Mouse (Mus musculus) forebrain, embryonic 14.5 days (tissue): ENCODE measurements around the gene Fam53b. TPM values are rescaled to one million over a fixed set of nuclear protein-coding genes. Genes with fewer than 3 reads are reported as not detected.

Experiments used
- ATAC-seq: fragments of 200-750 bp; cut with Nextera tagmentation; 2 replicates; pipeline ENCODE4 v1.8.0; 2017; ENCODE audit warnings: mild to moderate bottlenecking, moderate library complexity
- DNase-seq: peaks from one replicate; pipeline ENCODE4 v3.0.0-alpha.2; 2015; ENCODE audit warnings: low spot score
- H3K27ac ChIP-seq: fragments of 300-500 bp; sonication (generic); 2 replicates; pipeline ENCODE4 v1.5.1; 2014; ENCODE audit warnings: low read depth, mild to moderate bottlenecking, control low read depth, low read length, moderate library complexity
- H3K27me3 ChIP-seq: fragments of 300-500 bp; sonication (generic); replicated peaks from 2 replicates; pipeline ENCODE4 v1.6.1; 2014; ENCODE audit warnings: low read length, control low read depth, mixed read lengths; ENCODE audit not compliant: control insufficient read depth, insufficient read depth
- H3K36me3 ChIP-seq: fragments of 300-500 bp; sonication (generic); 2 replicates; pipeline ENCODE4 v1.6.1; 2014; ENCODE audit warnings: low read length, control low read depth; ENCODE audit not compliant: control insufficient read depth, insufficient read depth
- H3K4me1 ChIP-seq: fragments of 300-500 bp; sonication (generic); 2 replicates; pipeline ENCODE4 v1.6.1; 2014; ENCODE audit warnings: antibody characterized with exemption, low read length, control low read depth; ENCODE audit not compliant: control insufficient read depth, insufficient read depth
- H3K4me2 ChIP-seq: fragments of 300-500 bp; sonication (generic); 2 replicates; pipeline ENCODE4 v1.6.1; 2014; ENCODE audit warnings: mild to moderate bottlenecking, control low read depth, low read length
- H3K4me3 ChIP-seq: fragments of 300-500 bp; sonication (generic); 2 replicates; pipeline ENCODE4 v1.5.1; 2014; ENCODE audit warnings: low read depth, low read length, control low read depth
- H3K9ac ChIP-seq: fragments of 300-500 bp; sonication (generic); 2 replicates; pipeline ENCODE4 v1.6.1; 2014; ENCODE audit warnings: mild to moderate bottlenecking, low read length, control low read depth, moderate library complexity
- H3K9me3 ChIP-seq: fragments of 300-500 bp; sonication (generic); replicated peaks from 2 replicates; pipeline ENCODE4 v1.6.1; 2016; ENCODE audit warnings: low read length, control low read depth, mixed read lengths; ENCODE audit not compliant: control insufficient read depth
- WGBS: fragments of 180-500 bp; shearing (Covaris S2); extraction: QIAGEN DNeasy Blood & Tissue Kit; methylation state at CpG from one replicate; pipeline ENCODE4 v1.1.7; 2014; 5-methylcytosine and 5-hydroxymethylcytosine counted together
- polyA plus RNA-seq: library from polyadenylated mRNA; unstranded; fragments of >200 nt; fragmentation: Nextera tagmentation; extraction: Ambion mirVana; gene quantifications from 2 replicates; pipeline ENCODE4 v1.2.1, GENCODE M21; 2014

The Fam53b gene
- polyA plus RNA-seq, 1 experiment from 2014 or later = 17.1 TPM

GRCm38 (mm10) chr7:132800868-132801267, 12.8 kb downstream of the Fam53b start:
- Histone ChIP-seq H3K4me3 (no peak overlapping the region), H3K9me3 (no peaks in the 10 kb centered on the region), H3K27me3 (no peaks in the 10 kb centered on the region), H3K36me3 (peaks cover 6% of the 10 kb centered on the region; the same call in 1 of the 2 replicates), H3K9ac (no peak overlapping the region), H3K4me1 (peaks cover 3% of the 10 kb centered on the region; the same call in 1 of the 2 replicates), H3K27ac (no peak overlapping the region), H3K4me2 (no peak overlapping the region)
- no peak for DNase-seq
- WGBS = 85% methylated on average over 10 of the region's 10 CpGs
- no peak for ATAC-seq

- peaks cover 7% of the 10 kb centered on the region; the same call in 1 of the 2 replicates for H3K36me3 ChIP-seq
- no peak overlapping the region for H3K4me3 ChIP-seq
- H3K9me3 ChIP-seq = no peaks in the 10 kb centered on the region
- no peak overlapping the region for H3K9ac ChIP-seq
- WGBS = 92% methylated on average over 5 of the region's 5 CpGs
- H3K4me1 ChIP-seq = no peaks in the 10 kb centered on the region; the same call in 1 of the 2 replicates
- no peak overlapping the region for H3K27ac ChIP-seq
- H3K4me2 ChIP-seq = no peak overlapping the region
- DNase-seq (no peak), ATAC-seq (no peak)
- H3K27me3 ChIP-seq = no peaks in the 10 kb centered on the region
These were observed 14.3 kb downstream of the Fam53b start for GRCm38 (mm10) chr7:132799119-132800016.

GRCm38 (mm10) chr7:132795141-132795540, 18.5 kb downstream of the Fam53b start:
- H3K36me3 ChIP-seq = peaks cover 3% of the 10 kb centered on the region; the same call in 1 of the 2 replicates
- DNase-seq (no peak), ATAC-seq (no peak)
- H3K27ac ChIP-seq = no peak overlapping the region
- no peak overlapping the region for H3K4me3 ChIP-seq
- no peaks in the 10 kb centered on the region for H3K9me3 ChIP-seq
- H3K4me1 ChIP-seq = no peaks in the 10 kb centered on the region
- WGBS = 94% methylated on average over 5 of the region's 5 CpGs
- H3K27me3 ChIP-seq = no peaks in the 10 kb centered on the region
- H3K4me2 ChIP-seq = no peak overlapping the region
- H3K9ac ChIP-seq = no peak overlapping the region

GRCm38 (mm10) chr7:132793467-132793866, 20.2 kb downstream of the Fam53b start:
- no peak overlapping the region for H3K4me3 ChIP-seq
- no peaks in the 10 kb centered on the region for H3K9me3 ChIP-seq
- no peak overlapping the region for H3K9ac ChIP-seq
- H3K36me3 ChIP-seq = peaks cover 3% of the 10 kb centered on the region; the same call in 1 of the 2 replicates
- no peak for DNase-seq
- no peaks in the 10 kb centered on the region for H3K27me3 ChIP-seq
- no peak for ATAC-seq
- H3K27ac ChIP-seq = no peak overlapping the region
- H3K4me1 ChIP-seq = no peaks in the 10 kb centered on the region
- 74% methylated on average over 6 of the region's 6 CpGs for WGBS
- H3K4me2 ChIP-seq = no peak overlapping the region

GRCm38 (mm10) chr7:132790447-132791219, 23.1 kb downstream of the Fam53b start:
- 92% methylated on average over 14 of the region's 14 CpGs for WGBS
- Histone ChIP-seq H3K36me3 (no peaks in the 10 kb centered on the region), H3K4me1 (peaks cover 12% of the 10 kb centered on the region), H3K27ac (no peak overlapping the region), H3K4me2 (no peak overlapping the region), H3K4me3 (no peak overlapping the region), H3K27me3 (no peaks in the 10 kb centered on the region), H3K9ac (no peak overlapping the region), H3K9me3 (no peaks in the 10 kb centered on the region)
- ATAC-seq (no peak), DNase-seq (no peak)

GRCm38 (mm10) chr7:132788826-132789225, 24.9 kb downstream of the Fam53b start:
- H3K27ac ChIP-seq = no peak overlapping the region
- no peaks in the 10 kb centered on the region for H3K9me3 ChIP-seq
- no peaks in the 10 kb centered on the region for H3K36me3 ChIP-seq
- H3K4me2 ChIP-seq = no peak overlapping the region
- no peak overlapping the region for H3K9ac ChIP-seq
- H3K27me3 ChIP-seq = no peaks in the 10 kb centered on the region
- H3K4me1 ChIP-seq = peaks cover 13% of the 10 kb centered on the region
- 97% methylated on average over 13 of the region's 13 CpGs for WGBS
- ATAC-seq (no peak), DNase-seq (no peak)
- H3K4me3 ChIP-seq = no peak overlapping the region

GRCm38 (mm10) chr7:132787496-132788190, 26.0 kb downstream of the Fam53b start:
- 90% methylated on average over 4 of the region's 4 CpGs for WGBS
- Histone ChIP-seq H3K9me3 (no peaks in the 10 kb centered on the region), H3K4me3 (no peak overlapping the region), H3K27me3 (no peaks in the 10 kb centered on the region), H3K27ac (no peak overlapping the region), H3K36me3 (no peaks in the 10 kb centered on the region), H3K9ac (no peak overlapping the region), H3K4me1 (peaks cover 13% of the 10 kb centered on the region), H3K4me2 (no peak overlapping the region)
- ATAC-seq (no peak), DNase-seq (no peak)

GRCm38 (mm10) chr7:132787022-132787421, 26.7 kb downstream of the Fam53b start:
- Histone ChIP-seq H3K4me1 (peaks cover 13% of the 10 kb centered on the region), H3K4me3 (no peak overlapping the region), H3K36me3 (no peaks in the 10 kb centered on the region), H3K9ac (no peak overlapping the region), H3K27ac (no peak overlapping the region), H3K27me3 (no peaks in the 10 kb centered on the region), H3K9me3 (no peaks in the 10 kb centered on the region), H3K4me2 (no peak overlapping the region)
- DNase-seq (no peak), ATAC-seq (no peak)
- 91% methylated on average over 4 of the region's 4 CpGs for WGBS
